Mouse (Mus musculus) liver, embryonic 14.5 days (tissue): Measurements from ENCODE around the gene Magoh.

Experiments used
- CTCF ChIP-seq: IDR thresholded peaks from 2 replicates; pipeline ENCODE4 v1.5.1; 2016; ENCODE audit warnings: antibody characterized with exemption, low read depth, control low read depth
- EP300 ChIP-seq: IDR thresholded peaks from 2 replicates; pipeline ENCODE4 v1.6.1; 2016; ENCODE audit warnings: antibody characterized with exemption, low read depth

GRCm38 (mm10) chr4:107834643-107835314 lies 44.8 kb upstream of the Magoh start:
- TF ChIP-seq CTCF (no peak), EP300 (no peak)
